Mouse (Mus musculus) left cerebral cortex, postnatal 14 days (tissue): ENCODE results near the gene Pak7. TPM values are rescaled to one million over a fixed set of nuclear protein-coding genes. Genes with fewer than 3 reads are reported as not detected.
A peak's percentile ranks its signal among the peaks of the same experiment; 100 is the strongest.
"Not testable (repeated sequence)": the region's sequence is repeated elsewhere in the genome, so short reads cannot be mapped to it uniquely, and the experiment has no call there.

Source experiments
- DNase-seq, 2 experiments: peaks; one replicate each; pipeline ENCODE4 v3.0.0; 2021 to 2022; ENCODE audit warnings: low spot score in 2 of 2, mixed read lengths in 1 of 2
- intact Hi-C: fragments of 180-260 bp; cut with DNase I; formaldehyde crosslinking; loops from one replicate; pipeline ENCODE4 v1.15.1; 2025
- long read RNA-seq, 2 experiments: library from polyadenylated mRNA; stranded (forward); transcript quantifications; one replicate each; pipeline ENCODE4 v2.0.0; 2021
- total RNA-seq, 2 experiments: library from RNA; stranded (reverse); gene quantifications; 2 replicates each; pipeline ENCODE4 v1.2.3; 2021

Pak7 gene
- 10 to 100 TPM; 37.8 to 43.1 TPM for total RNA-seq
- long read RNA-seq, experiment 1, transcript Pak7-202 (10 exons, 3,957 nt) = major isoform, 12 of 28 reads
- long read RNA-seq, experiment 1, partial matches to known transcripts = 6 of 28 reads
- long read RNA-seq, experiment 1, other reads (novel, unspliced or antisense) = 10 of 28 reads
- long read RNA-seq, experiment 2, transcript Pak7-202 (10 exons, 3,957 nt) = major isoform, 17 of 35 reads
- long read RNA-seq, experiment 2, partial matches to known transcripts = 11 of 35 reads
- long read RNA-seq, experiment 2, other reads (novel, unspliced or antisense) = 6 of 35 reads

GRCm38 (mm10) chr2:136387181-136388131, at the start of gene Pak7:
TSS of gene Pak7 (minus strand) at chr2:136387967.
- intact Hi-C loops = loop anchor here (10.0 kb wide), 1 partner anchor 233 kb away; no protein-coding TSS in a partner anchor
- DNase-seq = peak; percentile 78 to 89

GRCm38 (mm10) chr2:136425561-136425960, 37.8 kb upstream of the Pak7 start:
- no peak for DNase-seq
- intact Hi-C loops = no loop called here

DNA sequence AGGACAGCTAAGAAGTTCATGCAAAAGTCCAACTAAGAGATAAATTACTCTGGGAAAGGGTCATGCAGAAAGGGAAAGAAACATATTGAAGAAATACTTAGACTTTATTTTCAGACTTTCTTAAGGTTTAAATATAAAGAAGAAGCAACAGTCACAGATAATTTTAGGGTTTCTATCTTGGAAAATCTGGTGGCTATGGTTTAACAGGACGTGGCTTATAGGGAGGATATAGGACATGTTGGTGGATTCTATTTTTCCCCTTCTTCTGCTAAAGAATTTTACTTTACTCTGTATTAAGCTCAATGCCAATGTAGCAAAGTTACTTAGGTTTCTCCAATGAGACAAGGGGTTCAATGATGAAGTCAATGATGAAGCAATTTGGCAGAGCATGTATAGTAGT, 31.8 kb upstream of the Pak7 start:
- no peak for DNase-seq

DNA sequence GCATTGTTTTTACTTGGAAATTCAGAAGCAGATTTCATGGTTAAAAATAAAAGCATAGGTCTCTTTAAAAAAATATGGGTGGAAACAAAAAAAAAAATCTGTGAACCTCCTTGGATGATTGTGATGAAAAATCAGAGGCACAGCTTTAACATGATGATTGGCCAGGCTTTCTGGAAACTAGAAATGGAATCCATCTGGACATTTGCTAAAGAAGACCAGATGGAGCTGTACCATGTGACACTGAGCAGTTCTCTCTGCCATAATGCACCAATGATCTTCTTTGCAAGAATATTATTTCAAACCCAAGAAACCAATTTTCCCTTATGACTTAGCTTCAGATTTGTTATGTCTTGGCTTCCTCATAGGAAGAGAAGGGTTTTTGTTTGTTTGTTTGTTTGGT, 28.6 kb upstream of the Pak7 start:
- intact Hi-C loops = no loop called here
- peak; percentile 34 to 60 for DNase-seq

More for the DNA sequence above, 31.8 kb upstream of the Pak7 start:
- intact Hi-C loops = no loop called here

- DNase-seq = no peak
- intact Hi-C loops = no loop called here
Observed at GRCm38 (mm10) chr2:136402587-136402986, 14.8 kb upstream of the Pak7 start.

- no peak for DNase-seq
- intact Hi-C loops = no loop called here
Observed at GRCm38 (mm10) chr2:136375318-136375717, 12.4 kb downstream of the Pak7 start.

DNA sequence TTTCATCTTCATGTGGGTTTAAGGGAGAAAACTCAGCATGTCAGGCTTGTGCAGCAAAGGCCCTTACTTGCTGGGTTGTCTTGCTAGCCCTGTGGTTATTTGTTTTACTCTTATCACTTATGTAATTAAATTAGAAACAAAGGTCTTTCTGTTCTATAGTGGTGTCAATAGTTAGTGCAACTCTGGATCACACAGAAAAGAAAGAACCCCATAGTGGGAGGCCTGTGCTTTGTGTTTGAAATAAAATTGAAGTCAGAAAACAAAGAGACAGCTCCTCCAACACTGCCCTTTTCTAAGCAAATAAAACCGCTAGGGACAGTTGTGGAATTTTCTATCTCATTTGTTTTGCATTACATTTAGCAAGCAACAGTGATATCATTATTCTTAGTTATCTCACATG, 15.4 kb downstream of the Pak7 start:
- no peak for DNase-seq
- intact Hi-C loops = no loop called here

DNA sequence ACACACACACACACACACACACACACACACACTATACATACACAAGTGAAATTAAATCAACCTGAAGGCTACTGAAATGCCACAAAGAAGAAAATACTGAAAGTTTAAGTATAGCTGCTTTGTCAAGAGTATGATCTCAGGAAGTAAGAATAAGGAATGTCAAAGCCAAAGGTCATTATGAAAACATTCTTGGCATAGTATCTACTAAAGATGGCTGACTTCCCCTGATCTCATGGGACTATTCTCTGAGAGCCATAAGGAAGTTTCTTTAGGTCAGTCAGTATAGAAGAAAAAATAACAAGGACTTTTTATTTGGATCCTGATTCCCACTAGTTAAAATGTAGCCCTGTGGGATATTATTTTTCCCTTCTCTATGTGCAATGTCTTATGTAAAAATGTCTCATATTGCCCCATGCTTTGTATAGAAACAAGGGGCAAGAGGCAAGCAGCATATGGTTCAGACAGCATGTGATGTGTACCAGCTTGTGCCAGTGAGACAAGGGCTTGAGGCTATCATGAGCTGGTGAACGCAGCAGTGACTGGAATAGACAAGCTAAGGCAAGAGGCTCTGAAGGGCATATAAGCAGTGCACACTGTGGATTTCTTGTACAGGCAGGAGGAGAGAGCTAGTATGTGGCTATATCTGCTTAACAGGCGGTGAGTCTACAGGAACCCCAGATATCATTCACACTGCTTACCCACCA, 36.2 kb downstream of the Pak7 start:
- no peak for DNase-seq
- intact Hi-C loops = no loop called here

GRCm38 (mm10) chr2:136350459-136350858, 37.3 kb downstream of the Pak7 start:
- DNase-seq = no peak
- intact Hi-C loops = no loop called here

GRCm38 (mm10) chr2:136349671-136350275, 38.0 kb downstream of the Pak7 start:
- intact Hi-C loops = no loop called here
- peak in 1 of 2 experiments; percentile 12 for DNase-seq

DNA sequence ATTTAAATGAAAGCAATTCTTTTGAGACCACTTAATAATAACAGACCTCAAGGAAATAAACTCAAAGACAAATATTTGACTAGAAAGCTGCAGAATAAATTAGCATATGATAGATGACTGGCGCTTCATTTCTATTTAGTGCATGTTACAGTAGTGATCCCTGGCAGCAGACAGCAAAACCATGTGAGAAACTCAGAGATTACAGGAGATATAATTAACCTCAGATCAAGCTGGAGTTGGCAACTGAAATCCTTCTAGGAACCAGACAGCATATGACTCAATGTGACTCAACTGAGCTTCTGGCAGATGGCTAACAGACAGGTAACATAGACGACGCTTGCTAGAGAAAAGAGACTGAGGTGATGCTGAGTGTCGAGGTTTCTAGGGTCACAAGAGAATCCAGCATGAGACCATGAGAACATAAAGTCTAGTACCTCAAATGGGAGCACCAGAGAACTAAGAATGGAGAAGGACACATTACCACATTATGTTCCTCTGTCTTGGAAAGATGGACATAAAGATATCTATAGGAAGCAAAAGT, 43.5 kb downstream of the Pak7 start:
- DNase-seq, intact Hi-C loops: not testable (repeated sequence)

DNA sequence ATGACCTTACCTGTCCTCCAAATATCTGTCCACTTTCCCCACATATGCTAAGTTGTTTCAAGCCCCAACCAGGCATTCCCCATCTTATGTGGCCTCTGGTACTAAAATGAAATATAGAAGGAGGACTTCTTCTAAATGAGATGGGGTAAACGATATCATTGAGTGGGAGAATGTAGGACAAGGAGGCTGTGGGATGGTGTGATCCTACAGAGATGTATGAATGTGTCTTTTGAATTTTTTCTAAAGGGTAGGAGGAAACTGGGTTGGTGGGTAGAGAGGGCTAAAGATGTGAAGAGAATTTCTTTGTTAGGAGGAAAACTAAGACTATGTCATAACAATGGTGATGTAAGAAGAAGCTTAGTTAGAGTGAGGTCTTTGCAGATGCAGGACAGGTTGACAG, 57.8 kb downstream of the Pak7 start:
- intact Hi-C loops = no loop called here
- no peak for DNase-seq

- DNase-seq = no peak
- intact Hi-C loops = no loop called here
Observed at GRCm38 (mm10) chr2:136325646-136326045, 62.1 kb downstream of the Pak7 start.

- intact Hi-C loops = no loop called here
- DNase-seq = no peak
Observed at GRCm38 (mm10) chr2:136309313-136309712, 78.5 kb downstream of the Pak7 start.

DNA sequence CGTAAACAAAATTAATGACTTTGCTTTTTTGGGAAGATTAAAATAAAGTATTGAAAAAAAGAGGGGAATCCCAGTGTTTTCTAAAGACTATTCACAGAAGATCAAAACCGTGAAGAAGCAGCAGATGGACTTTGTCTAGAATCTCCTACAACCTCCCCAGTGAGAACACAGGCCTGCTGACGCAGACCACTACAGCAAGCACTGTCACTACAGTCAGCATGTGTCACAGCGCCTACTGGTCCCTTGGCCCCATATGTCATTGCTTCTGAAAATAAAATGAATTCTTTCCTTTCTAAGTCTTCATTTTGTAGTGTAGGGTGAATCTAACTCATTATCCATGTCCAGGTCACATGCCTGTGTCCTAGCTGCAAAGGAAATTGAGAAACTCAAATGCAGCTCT, 79.0 kb downstream of the Pak7 start:
- no peak for DNase-seq
- intact Hi-C loops = no loop called here

- intact Hi-C loops = no loop called here
- DNase-seq = no peak
Observed at GRCm38 (mm10) chr2:136302201-136302600, 85.6 kb downstream of the Pak7 start.

DNA sequence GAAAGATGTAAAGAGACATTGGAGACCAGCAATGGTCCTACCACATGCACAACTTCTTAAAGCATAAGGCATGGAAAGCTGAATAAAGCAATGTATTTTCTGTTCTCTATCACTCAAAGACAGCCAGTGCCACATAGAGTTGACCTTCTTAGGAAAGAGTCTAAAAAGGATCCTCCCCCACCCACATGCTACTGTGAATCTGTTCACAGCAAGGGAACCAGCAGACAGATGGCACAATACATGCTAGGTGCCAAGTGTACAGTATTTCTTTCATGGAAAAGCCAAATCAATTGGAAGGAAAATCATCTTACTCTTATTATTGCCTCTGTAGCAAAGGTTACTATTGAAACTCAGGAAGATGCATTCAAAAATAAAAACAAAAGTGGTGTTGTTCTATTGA, 86.4 kb downstream of the Pak7 start:
- peak; percentile 25 to 51 for DNase-seq
- intact Hi-C loops = no loop called here

DNA sequence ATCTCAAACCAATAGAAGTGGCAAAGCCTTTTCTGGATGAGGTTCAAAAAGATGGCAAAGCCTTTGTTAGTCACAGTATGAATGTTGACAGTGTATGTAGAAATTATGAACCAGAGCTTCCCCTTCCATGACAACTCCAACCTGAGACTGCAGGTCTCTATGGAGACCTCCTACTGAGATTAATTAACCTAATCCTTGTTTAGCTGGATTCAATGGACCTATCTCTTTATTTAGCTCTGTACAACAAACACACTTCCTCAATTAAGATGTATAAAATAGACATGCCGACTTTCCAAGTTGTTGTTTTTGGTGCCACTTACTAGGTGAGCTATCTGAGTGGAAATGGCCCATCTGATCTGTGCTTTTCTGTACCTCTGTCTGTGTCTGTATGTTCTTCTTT, 90.4 kb downstream of the Pak7 start:
- intact Hi-C loops = no loop called here
- no peak for DNase-seq

GRCm38 (mm10) chr2:136282043-136282442, 105.7 kb downstream of the Pak7 start:
- DNase-seq = no peak
- intact Hi-C loops = no loop called here
